ENCODE assay signal across 8 mouse cellular contexts in genomic region chr4:59035786-59036350, GRCm38 (mm10). TPM values are rescaled to one million over a fixed set of nuclear protein-coding genes. Genes with fewer than 3 reads are reported as not detected.
A peak's percentile ranks its signal among the peaks of the same experiment; 100 is the strongest.
DNase-seq lines count a peak whose midpoint lies in the region; ATAC-seq lines count a peak whose summit lies in the region.

No protein-coding gene starts in this region.

- H3K27me3 ChIP-seq in forebrain, embryonic 13.5 days = no peaks in the 10 kb centered on the region
- H3K27me3 ChIP-seq in liver, embryonic 15.5 days = no peaks in the 10 kb centered on the region

- peaks cover 12% of the 10 kb centered on the region; the same call in 1 of the 2 replicates for H3K4me1 ChIP-seq in forebrain, embryonic 13.5 days
- peaks cover 19% of the 10 kb centered on the region for H3K4me1 ChIP-seq in liver, embryonic 15.5 days (replicated peaks)

- H3K27ac ChIP-seq in forebrain, embryonic 13.5 days = peak overlapping the region; percentile 86
- H3K27ac ChIP-seq in liver, embryonic 15.5 days (replicated peaks) = no peak overlapping the region

- peak overlapping the region; percentile 84 for H3K4me3 ChIP-seq in forebrain, embryonic 13.5 days
- H3K4me3 ChIP-seq in liver, embryonic 15.5 days (replicated peaks) = peak overlapping the region; percentile 68

- peak overlapping the region; percentile 65 for H3K4me2 ChIP-seq in forebrain, embryonic 13.5 days
- peak overlapping the region; percentile 86 for H3K4me2 ChIP-seq in liver, embryonic 15.5 days

- ATAC-seq in forebrain, embryonic 13.5 days = peak; percentile 13
- ATAC-seq in liver, embryonic 15.5 days (ENCODE audit: insufficient read depth) = no peak

- H3K9ac ChIP-seq in forebrain, embryonic 13.5 days = peak overlapping the region; percentile 91
- peak overlapping the region; percentile 65; the same call in 1 of the 2 replicates for H3K9ac ChIP-seq in liver, embryonic 15.5 days

- DNase-seq in cerebellum, adult 18-20 months = peak; percentile 10 to 25
- no peak for DNase-seq in cerebellum, adult 8-10 months
- peak; percentile 3 for DNase-seq in retina, embryonic 14.5 days (ENCODE audit: low spot score)
- DNase-seq in retina, postnatal 1 day = no peak
- no peak for DNase-seq in T-cell, adult 2 months (ENCODE audit: low spot score)
- DNase-seq in spleen, adult 18-20 months = no peak

- H3K36me3 ChIP-seq in forebrain, embryonic 13.5 days (ENCODE audit: poor library complexity, severe bottlenecking) = peaks cover 10% of the 10 kb centered on the region
- H3K36me3 ChIP-seq in liver, embryonic 15.5 days (replicated peaks) = no peaks in the 10 kb centered on the region

- 59% methylated on average over 18 of the region's 18 CpGs for whole genome bisulfite sequencing in forebrain, embryonic 13.5 days
- 57% methylated on average over 18 of the region's 18 CpGs for WGBS in liver, embryonic 15.5 days (ENCODE audit: insufficient replicate concordance)

- no peaks in the 10 kb centered on the region for H3K9me3 ChIP-seq in forebrain, embryonic 13.5 days (replicated peaks)
- no peaks in the 10 kb centered on the region for H3K9me3 ChIP-seq in liver, embryonic 15.5 days (replicated peaks)

RNA-seq across cellular contexts. Expression of gene Gng10, which starts 1.0 kb away (rescaled TPM):
- polyA plus RNA-seq in forebrain, embryonic 13.5 days (2015; fragmentation: Nextera tagmentation; extraction: Ambion mirVana) = 149 and 156 TPM in 2 replicates
- 16.8 and 20.0 TPM in 2 replicates for polyA plus RNA-seq in liver, embryonic 15.5 days (2015; fragmentation: Nextera tagmentation; extraction: Ambion mirVana)

RNA-seq across cellular contexts. Expression of gene Gm20503, which starts 32.9 kb away (rescaled TPM):
- 7.7 and 8.7 TPM in 2 replicates for polyA plus RNA-seq in forebrain, embryonic 13.5 days (2015; fragmentation: Nextera tagmentation; extraction: Ambion mirVana)
- polyA plus RNA-seq in liver, embryonic 15.5 days (2015; fragmentation: Nextera tagmentation; extraction: Ambion mirVana) = 7.5 and 8.5 TPM in 2 replicates

RNA-seq across cellular contexts. Expression of gene Dnajc25, which starts 41.0 kb away (rescaled TPM):
- polyA plus RNA-seq in forebrain, embryonic 13.5 days (2015; fragmentation: Nextera tagmentation; extraction: Ambion mirVana) = 4.2 and 5.9 TPM in 2 replicates
- 4.9 and 6.2 TPM in 2 replicates for polyA plus RNA-seq in liver, embryonic 15.5 days (2015; fragmentation: Nextera tagmentation; extraction: Ambion mirVana)

RNA-seq across cellular contexts. Expression of gene Ptgr1, which starts 48.9 kb away (rescaled TPM):
- polyA plus RNA-seq in forebrain, embryonic 13.5 days (2015; fragmentation: Nextera tagmentation; extraction: Ambion mirVana) = 6.3 and 6.8 TPM in 2 replicates
- polyA plus RNA-seq in liver, embryonic 15.5 days (2015; fragmentation: Nextera tagmentation; extraction: Ambion mirVana) = 12.4 and 15.1 TPM in 2 replicates

Comparison
In these comparisons a context has a peak if more than half of its experiments do, and no peak if none do; other contexts are left out.
1. DNase-seq: peak in cerebellum, adult 18-20 months (2 of 2) and retina, embryonic 14.5 days (single experiment); none in cerebellum, adult 8-10 months (single experiment), retina, postnatal 1 day (single experiment), T-cell, adult 2 months (single experiment) and spleen, adult 18-20 months (0 of 2).